Mouse (Mus musculus) CH12.LX (cell line): ENCODE measurements around the gene Adamts14. TPM values are rescaled to one million over a fixed set of nuclear protein-coding genes. Genes with fewer than 3 reads are reported as not detected.

Experiments used
- DNase-seq: peaks from one replicate; pipeline ENCODE4 v3.0.0-alpha.2; 2013; ENCODE audit errors: extremely low read depth
- H3K27ac ChIP-seq: 2 replicates; pipeline ENCODE4 v1.5.1; 2012; ENCODE audit warnings: low read depth, mild to moderate bottlenecking, control low read depth, moderate library complexity; ENCODE audit not compliant: insufficient read depth
- H3K27me3 ChIP-seq: replicated peaks from 2 replicates; pipeline ENCODE3; 2012; ENCODE audit warnings: inconsistent platforms
- H3K36me3 ChIP-seq, 2 experiments: replicated peaks in 1 of 2; 2 replicates each; pipeline versions ENCODE3 to v1.6.1; 2012; ENCODE audit warnings: inconsistent platforms in 1 of 2, low read length in 1 of 2, mild to moderate bottlenecking in 1 of 2, mixed read lengths in 1 of 2, moderate library complexity in 1 of 2; ENCODE audit not compliant: control insufficient read depth in 1 of 2, insufficient read depth in 1 of 2
- H3K4me1 ChIP-seq, 2 experiments: 2 replicates each; pipeline ENCODE4 v1.6.1; 2012; ENCODE audit warnings: inconsistent platforms in 1 of 2, moderate library complexity in 1 of 2; ENCODE audit not compliant: insufficient read depth in 2 of 2, control insufficient read depth in 1 of 2
- H3K4me2 ChIP-seq: 2 replicates; pipeline ENCODE4 v1.6.1; 2012; ENCODE audit warnings: low read depth, mild to moderate bottlenecking, control low read depth; ENCODE audit not compliant: poor library complexity, insufficient read depth, severe bottlenecking
- H3K4me3 ChIP-seq, 3 experiments: fragments of 150-350 bp in 1 of 3; sonication (generic) in 1 of 3; replicated peaks in 1 of 3; 2 replicates each; pipeline versions ENCODE3 to v1.5.1; 2011 to 2012; ENCODE audit warnings: low read depth in 2 of 3, low read length in 2 of 3, mild to moderate bottlenecking in 2 of 3, moderate library complexity in 2 of 3, control low read depth in 1 of 3, improper control_type of control experiment in 1 of 3, inconsistent platforms in 1 of 3, mixed read lengths in 1 of 3; ENCODE audit not compliant: poor library complexity in 1 of 3
- H3K79me2 ChIP-seq: replicated peaks from 2 replicates; pipeline ENCODE4 v1.6.1; 2012; ENCODE audit warnings: mild to moderate bottlenecking, moderate library complexity; ENCODE audit not compliant: control insufficient read depth, poor library complexity, insufficient read depth, severe bottlenecking; ENCODE audit errors: extremely low read depth
- H3K9ac ChIP-seq: 2 replicates; pipeline ENCODE4 v1.6.1; 2012; ENCODE audit warnings: low read depth, mild to moderate bottlenecking, control low read depth, moderate library complexity; ENCODE audit not compliant: insufficient read depth
- H3K9me3 ChIP-seq: replicated peaks from 2 replicates; pipeline ENCODE3; 2012; ENCODE audit warnings: low read length, inconsistent platforms, mixed read lengths
- CHD1 ChIP-seq: IDR thresholded peaks from 2 replicates; pipeline ENCODE4 v1.6.1; 2012; ENCODE audit warnings: low read depth, low read length, improper control_type of control experiment, inconsistent platforms
- CHD2 ChIP-seq: IDR thresholded peaks from 2 replicates; pipeline ENCODE4 v1.6.1; 2011; ENCODE audit warnings: low read length, improper control_type of control experiment
- CTCF ChIP-seq, 2 experiments: IDR thresholded peaks in 1 of 2; conservative IDR thresholded peaks in 1 of 2; 2 replicates each; pipeline ENCODE4 v1.5.1; 2011 to 2012; ENCODE audit warnings: low read depth in 2 of 2, low read length in 2 of 2, improper control_type of control experiment in 1 of 2, inconsistent platforms in 1 of 2, mild to moderate bottlenecking in 1 of 2, moderate library complexity in 1 of 2
- ELF1 ChIP-seq: IDR thresholded peaks from 2 replicates; pipeline ENCODE4 v1.6.1; 2014; ENCODE audit warnings: low read depth, mild to moderate bottlenecking, inconsistent platforms, low read length, improper control_type of control experiment
- EP300 ChIP-seq: IDR thresholded peaks from 2 replicates; pipeline ENCODE4 v1.6.1; 2011; ENCODE audit warnings: low read length, improper control_type of control experiment
- JUN ChIP-seq: IDR thresholded peaks from 2 replicates; pipeline ENCODE4 v1.6.1; 2011; ENCODE audit warnings: low read depth, mild to moderate bottlenecking, low read length, improper control_type of control experiment, moderate library complexity; ENCODE audit not compliant: insufficient read depth
- JUND ChIP-seq: conservative IDR thresholded peaks from 2 replicates; pipeline ENCODE4 v1.6.1; 2011; ENCODE audit warnings: low read depth, low read length, improper control_type of control experiment
- KAT2A ChIP-seq: IDR thresholded peaks from 2 replicates; pipeline ENCODE4 v1.6.1; 2012; ENCODE audit warnings: low read length, improper control_type of control experiment, inconsistent platforms; ENCODE audit not compliant: insufficient replicate concordance
- MAX ChIP-seq: IDR thresholded peaks from 2 replicates; pipeline ENCODE4 v1.6.1; 2011; ENCODE audit warnings: low read length, improper control_type of control experiment
- MAZ ChIP-seq: IDR thresholded peaks from 2 replicates; pipeline ENCODE4 v1.6.1; 2012; ENCODE audit warnings: low read depth, mild to moderate bottlenecking, inconsistent platforms, low read length, improper control_type of control experiment, moderate library complexity
- NRF1 ChIP-seq: IDR thresholded peaks from 2 replicates; pipeline ENCODE4 v1.6.1; 2014; ENCODE audit warnings: low read depth, mild to moderate bottlenecking, inconsistent platforms, low read length, improper control_type of control experiment, moderate library complexity
- PAX5 ChIP-seq: IDR thresholded peaks from 2 replicates; pipeline ENCODE4 v1.6.1; 2012; ENCODE audit warnings: low read length, inconsistent platforms, mixed read lengths
- POLR2A ChIP-seq: IDR thresholded peaks from 2 replicates; pipeline ENCODE4 v1.6.1; 2011; ENCODE audit warnings: low read depth, mild to moderate bottlenecking, improper control_type of control experiment, low read length
- RAD21 ChIP-seq: IDR thresholded peaks from 2 replicates; pipeline ENCODE4 v1.6.1; 2011; ENCODE audit warnings: low read depth, mild to moderate bottlenecking, low read length, improper control_type of control experiment, moderate library complexity
- SMC3 ChIP-seq: IDR thresholded peaks from 2 replicates; pipeline ENCODE4 v1.6.1; 2011; ENCODE audit warnings: low read depth, low read length, improper control_type of control experiment
- TCF12 ChIP-seq: IDR thresholded peaks from 2 replicates; pipeline ENCODE4 v1.6.1; 2014; ENCODE audit warnings: low read depth, mild to moderate bottlenecking, inconsistent platforms, low read length, improper control_type of control experiment
- UBTF ChIP-seq: IDR thresholded peaks from 2 replicates; pipeline ENCODE4 v1.6.1; 2012; ENCODE audit warnings: low read depth, mild to moderate bottlenecking, inconsistent platforms, low read length, improper control_type of control experiment, moderate library complexity
- ZKSCAN1 ChIP-seq: IDR thresholded peaks from 2 replicates; pipeline ENCODE4 v1.6.1; 2012; ENCODE audit warnings: low read depth, inconsistent platforms, low read length, improper control_type of control experiment, borderline replicate concordance
- ZNF384 ChIP-seq: IDR thresholded peaks from 2 replicates; pipeline ENCODE4 v1.6.1; 2012; ENCODE audit warnings: low read depth, low read length, improper control_type of control experiment, inconsistent platforms
- dilution Hi-C: fragments of 300-500 bp; cut with MboI; formaldehyde crosslinking; loops from 2 replicates; pipeline ENCODE4 v1.14.3; 2020; ENCODE audit warnings: low sequenced_read_pairs; ENCODE audit not compliant: extremely low pct_unique_long_range_greater_than_20kb, extremely low pct_ligation_motif_present
- in situ Hi-C: fragments of 300-500 bp; cut with MboI; formaldehyde crosslinking; loops from 3 replicates; pipeline ENCODE4 v1.14.3; 2019; ENCODE audit warnings: low sequenced_read_pairs, low pct_ligation_motif_present, low pct_unique_long_range_greater_than_20kb, mixed read lengths
- polyA plus RNA-seq: library from polyadenylated mRNA; unstranded; fragments of >175 nt; gene quantifications from 2 replicates; pipeline ENCODE4 v1.2.1, GENCODE M21; 2012; ENCODE audit warnings: low read depth; ENCODE audit not compliant: insufficient read length
- total RNA-seq, 2 experiments: library from RNA; depleted of rRNA; stranded (reverse); fragments of 300-350 nt in 1 of 2; fragments of >200 nt in 1 of 2; gene quantifications; 2 replicates each; pipeline ENCODE4 v1.2.3; 2012 to 2014

Adamts14 gene
- total and polyA plus RNA-seq, 3 experiments = 1.2 to 2.7 (median 2.5) TPM

DNA sequence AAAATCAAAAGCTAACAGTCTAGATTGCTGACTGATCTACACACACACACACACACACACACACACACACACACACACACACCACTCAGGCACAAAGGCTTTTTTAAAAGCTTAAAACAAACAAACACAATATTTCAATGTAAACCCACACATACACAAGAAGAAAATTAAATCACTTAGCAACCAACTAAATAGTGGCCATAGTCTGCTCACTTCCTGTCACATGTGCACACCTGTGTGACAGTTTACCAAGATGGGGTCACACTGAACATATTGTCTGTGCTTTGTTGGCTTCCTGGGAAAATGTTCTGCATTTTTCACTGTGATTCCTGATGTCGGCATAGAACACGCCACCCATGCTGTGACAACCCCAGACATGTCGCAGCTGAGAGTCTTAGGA, 41.5 kb downstream of the Adamts14 start:
- no peaks in the 10 kb centered on the region for H3K36me3 ChIP-seq

DNA sequence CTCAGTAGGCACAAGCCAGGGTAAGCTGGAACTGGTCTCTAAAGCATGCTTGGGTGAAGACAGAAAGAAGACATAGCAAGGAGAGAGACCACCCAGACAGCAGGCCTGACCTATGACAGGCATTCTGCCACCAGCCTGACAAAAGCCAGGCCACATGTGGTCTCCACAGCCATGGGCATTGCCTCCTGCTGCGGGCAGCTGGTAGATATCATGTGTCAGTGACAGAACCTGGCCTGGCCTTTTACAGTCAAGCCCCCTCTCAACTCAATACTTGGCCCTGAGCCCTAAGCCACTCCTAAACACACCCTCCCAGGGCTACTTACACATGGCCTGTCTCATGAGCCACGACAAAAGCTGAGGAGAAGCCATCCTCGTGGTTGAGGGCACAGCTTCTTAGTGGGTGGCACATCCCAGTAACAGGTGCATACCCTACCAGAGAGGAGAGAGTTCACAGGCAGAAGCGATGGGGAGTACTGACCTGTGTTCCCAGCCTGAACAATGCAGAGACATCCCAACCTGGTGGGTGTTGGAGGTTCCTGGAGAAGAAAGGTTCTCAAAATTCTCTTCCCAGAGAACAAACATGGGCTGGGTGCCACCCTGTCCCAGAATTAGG, 46.3 kb downstream of the Adamts14 start:
- in situ Hi-C loops = no loop called here
- peaks cover 17% of the 10 kb centered on the region for H3K27me3 ChIP-seq
- dilution Hi-C loops = no loop called here
- no peak overlapping the region for H3K4me2 ChIP-seq
- no peaks in the 10 kb centered on the region for H3K9me3 ChIP-seq
- TF ChIP-seq MAX (no peak), POLR2A (no peak), UBTF (no peak), EP300 (no peak), RAD21 (no peak), SMC3 (no peak)
- TF ChIP-seq, all 38 proteins: peak for 0
- H3K4me3 ChIP-seq = no peak overlapping the region
- no peak overlapping the region for H3K9ac ChIP-seq
- H3K4me1 ChIP-seq = 0 out of 4 replicates have a peak, but pooled peaks cover 0 to 1% of the 10 kb centered on the region in 2 experiments
- no peaks in the 10 kb centered on the region for H3K79me2 ChIP-seq
- no peak overlapping the region for H3K27ac ChIP-seq
- DNase-seq = no peak
- H3K36me3 ChIP-seq = no peaks in the 10 kb centered on the region

More for the DNA sequence above, 41.5 kb downstream of the Adamts14 start:
- Histone ChIP-seq H3K4me2 (no peak overlapping the region), H3K27me3 (peaks cover 16% of the 10 kb centered on the region), H3K27ac (no peak overlapping the region), H3K4me3 (no peak overlapping the region), H3K79me2 (no peaks in the 10 kb centered on the region)
- dilution Hi-C loops = no loop called here
- DNase-seq = no peak
- TF ChIP-seq UBTF (no peak), MAZ (no peak), PAX5 (no peak), ZKSCAN1 (no peak), CHD1 (no peak), JUN (no peak), TCF12 (no peak), CTCF (conservative IDR thresholded peaks at IDR 0.05 in 1 of 2, IDR thresholded peaks at IDR 0.05 in 1 of 2; ENCODE audit: low read depth in 2 of 2, low read length in 2 of 2) (no peak)
- TF ChIP-seq, all 38 proteins: peak for 0
- Histone ChIP-seq H3K4me1 (peaks cover 0 to 9% of the 10 kb centered on the region in 2 experiments; a peak in 2 of 4 replicates), H3K9ac (no peak overlapping the region), H3K9me3 (no peaks in the 10 kb centered on the region)
- in situ Hi-C loops = no loop called here

DNA sequence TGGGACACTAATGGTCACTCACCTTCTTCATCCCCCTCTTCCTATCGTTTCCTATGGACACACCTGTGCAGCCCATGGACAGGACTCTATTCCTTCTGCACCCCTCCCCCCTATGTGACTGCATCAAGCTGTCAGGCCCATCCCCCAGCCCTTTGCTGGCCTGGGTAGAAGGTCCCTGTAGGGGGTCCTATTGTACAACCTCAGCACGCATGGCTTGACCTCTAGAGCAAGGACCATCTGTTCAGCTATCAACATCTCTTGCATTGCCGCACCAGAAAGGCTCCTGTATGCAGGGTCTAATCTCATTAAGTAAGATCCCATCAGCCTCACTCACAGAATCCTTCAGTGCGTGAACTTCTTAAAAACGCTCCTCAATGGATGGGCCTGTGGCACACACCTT, 47.5 kb downstream of the Adamts14 start:
- TF ChIP-seq NRF1 (no peak), JUND (no peak), ELF1 (no peak), PAX5 (no peak), ZNF384 (no peak), CTCF (conservative IDR thresholded peaks at IDR 0.05 in 1 of 2, IDR thresholded peaks at IDR 0.05 in 1 of 2; ENCODE audit: low read depth in 2 of 2, low read length in 2 of 2) (no peak), MAX (no peak), CHD2 (no peak), EP300 (no peak), ZKSCAN1 (no peak), KAT2A (no peak)
- in situ Hi-C loops (no loop called here), dilution Hi-C loops (no loop called here)
- peaks cover 17% of the 10 kb centered on the region for H3K27me3 ChIP-seq
- no peaks in the 10 kb centered on the region for H3K4me1 ChIP-seq
- no peaks in the 10 kb centered on the region for H3K79me2 ChIP-seq
- no peak overlapping the region for H3K27ac ChIP-seq
- H3K4me2 ChIP-seq = no peak overlapping the region
- no peak for DNase-seq
- H3K9ac ChIP-seq = no peak overlapping the region
- H3K36me3 ChIP-seq = no peaks in the 10 kb centered on the region
- no peak overlapping the region for H3K4me3 ChIP-seq
- H3K9me3 ChIP-seq = no peaks in the 10 kb centered on the region
